Mouse (Mus musculus): ENCODE data around the gene Sh3bp5. TPM values are rescaled to one million over a fixed set of nuclear protein-coding genes. Genes with fewer than 3 reads are reported as not detected.

The Sh3bp5 gene
- total and polyA plus RNA-seq, 3 experiments = 0.19 to 1.0 TPM; not detected in 1

GRCm38 (mm10) chr14:31343241-31343640, 92.6 kb downstream of the Sh3bp5 start:
- no peak overlapping the region for H3K27ac ChIP-seq (ENCODE audit: control insufficient read depth, low read depth, low read length)
- no peak overlapping the region for H3K9ac ChIP-seq (ENCODE audit: control insufficient read depth, low read depth, low read length, poor library complexity, severe bottlenecking)
- H3K9me3 ChIP-seq (replicated peaks; ENCODE audit: insufficient read depth, low read length) = no peaks in the 10 kb centered on the region
- TF ChIP-seq MAFK (IDR thresholded peaks at IDR 0.05; ENCODE audit: borderline replicate concordance, low read depth, low read length) (no peak), TAL1 (IDR thresholded peaks at IDR 0.05; ENCODE audit: low read length) (no peak), MYC (IDR thresholded peaks at IDR 0.05; ENCODE audit: low read depth, low read length) (no peak), USF1 (IDR thresholded peaks at IDR 0.05; ENCODE audit: low read depth, low read length) (no peak), POLR2AphosphoS2 (IDR thresholded peaks at IDR 0.05; ENCODE audit: low read length) (no peak), MAZ (IDR thresholded peaks at IDR 0.05; ENCODE audit: low read depth, low read length) (no peak), KAT2A (conservative IDR thresholded peaks at IDR 0.05; ENCODE audit: low read depth, low read length) (no peak), GATA1 (IDR thresholded peaks at IDR 0.05; ENCODE audit: low read depth, low read length) (no peak), ELF1 (IDR thresholded peaks at IDR 0.05; ENCODE audit: low read depth, low read length) (no peak), CHD2 (IDR thresholded peaks at IDR 0.05; ENCODE audit: low read length) (no peak), ZNF384 (IDR thresholded peaks at IDR 0.05; ENCODE audit: low read depth, low read length) (no peak), BHLHE40 (IDR thresholded peaks at IDR 0.05; ENCODE audit: borderline replicate concordance, low read depth, low read length) (no peak), MXI1 (IDR thresholded peaks at IDR 0.05; ENCODE audit: low read depth, low read length) (no peak), POLR2A (IDR thresholded peaks at IDR 0.05; ENCODE audit: control insufficient read depth in 1 of 2, insufficient read depth in 1 of 2, low read depth in 1 of 2, low read length in 2 of 2, poor library complexity in 1 of 2) (no peak), ZC3H11A (IDR thresholded peaks at IDR 0.05; ENCODE audit: low read depth, low read length) (no peak), UBTF (IDR thresholded peaks at IDR 0.05; ENCODE audit: borderline replicate concordance, insufficient read depth, low read depth, low read length) (no peak), ZKSCAN1 (IDR thresholded peaks at IDR 0.05; ENCODE audit: low read depth, low read length) (no peak), MYB (IDR thresholded peaks at IDR 0.05; ENCODE audit: low read depth, low read length) (no peak), MAX (IDR thresholded peaks at IDR 0.05; ENCODE audit: low read length) (no peak)
- H3K27me3 ChIP-seq (ENCODE audit: control insufficient read depth in 1 of 2, insufficient read depth in 2 of 2, low read length in 2 of 2) = no peaks in the 10 kb centered on the region
- no peak overlapping the region for H3K4me3 ChIP-seq (ENCODE audit: control insufficient read depth in 1 of 2, insufficient read depth in 1 of 2, low read depth in 2 of 2, low read length in 2 of 2)
- peaks cover 12 to 20% of the 10 kb centered on the region in 2 experiments for H3K36me3 ChIP-seq (ENCODE audit: control insufficient read depth in 1 of 2, insufficient read depth in 2 of 2, low read length in 2 of 2)
- H3K4me1 ChIP-seq (ENCODE audit: control insufficient read depth in 1 of 2, insufficient read depth in 2 of 2, low read length in 2 of 2) = peaks cover 8 to 15% of the 10 kb centered on the region in 2 experiments; a peak in 2 of 4 replicates
- no peak for DNase-seq (ENCODE audit: low read depth, low spot score)
- H3K79me2 ChIP-seq (ENCODE audit: control insufficient read depth, insufficient read depth, low read length, poor library complexity) = peaks cover 9% of the 10 kb centered on the region

DNA sequence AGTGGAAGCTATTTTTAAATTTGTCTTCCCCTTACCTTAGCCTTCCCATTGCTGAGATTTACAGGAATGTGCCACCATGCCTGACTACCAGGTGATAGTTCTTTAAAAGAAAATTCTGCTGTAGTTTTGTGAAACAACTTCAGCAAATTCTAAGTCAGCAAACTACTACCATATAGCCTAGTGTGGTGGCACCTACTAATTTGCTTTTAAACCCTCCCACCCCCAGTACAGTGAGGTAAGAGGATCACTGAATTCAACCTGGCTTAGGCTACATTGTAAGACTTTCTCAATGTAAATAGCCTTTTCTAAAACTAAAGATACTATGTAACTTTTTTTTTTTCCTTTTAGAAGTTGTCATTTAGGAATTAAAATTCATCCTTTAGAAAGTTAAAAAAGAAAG, 97.9 kb downstream of the Sh3bp5 start:
- peaks cover 18% of the 10 kb centered on the region for H3K79me2 ChIP-seq (ENCODE audit: control insufficient read depth, insufficient read depth, low read length, poor library complexity)
- peak overlapping the region; percentile 24 for H3K27ac ChIP-seq (ENCODE audit: control insufficient read depth, low read depth, low read length)
- TF ChIP-seq ETS1 (IDR thresholded peaks at IDR 0.05; ENCODE audit: low read depth, low read length) (no peak), GABPA (IDR thresholded peaks at IDR 0.05; ENCODE audit: low read depth, low read length) (no peak), TCF12 (IDR thresholded peaks at IDR 0.05; ENCODE audit: low read depth, low read length) (no peak), HCFC1 (IDR thresholded peaks at IDR 0.05; ENCODE audit: low read depth, low read length) (no peak), MYB (IDR thresholded peaks at IDR 0.05; ENCODE audit: low read depth, low read length) (no peak), E2F4 (IDR thresholded peaks at IDR 0.05; ENCODE audit: borderline replicate concordance, low read depth, low read length) (no peak), BHLHE40 (IDR thresholded peaks at IDR 0.05; ENCODE audit: borderline replicate concordance, low read depth, low read length) (no peak), POLR2AphosphoS2 (IDR thresholded peaks at IDR 0.05; ENCODE audit: low read length) (no peak), MEF2A (IDR thresholded peaks at IDR 0.05; ENCODE audit: extremely low read depth, insufficient replicate concordance, low read depth, low read length, poor library complexity, severe bottlenecking) (no peak), NELFE (IDR thresholded peaks at IDR 0.05; ENCODE audit: low read depth, low read length) (no peak), MXI1 (IDR thresholded peaks at IDR 0.05; ENCODE audit: low read depth, low read length) (no peak), UBTF (IDR thresholded peaks at IDR 0.05; ENCODE audit: borderline replicate concordance, insufficient read depth, low read depth, low read length) (no peak), CTCF (IDR thresholded peaks at IDR 0.05 in 2 of 3, conservative IDR thresholded peaks at IDR 0.05 in 1 of 3; ENCODE audit: control insufficient read depth in 1 of 3, insufficient read depth in 1 of 3, low read depth in 2 of 3, low read length in 3 of 3, poor library complexity in 1 of 3, severe bottlenecking in 1 of 3) (no peak)
- peak overlapping the region; percentile 18 for H3K9ac ChIP-seq (ENCODE audit: control insufficient read depth, low read depth, low read length, poor library complexity, severe bottlenecking)
- H3K36me3 ChIP-seq (ENCODE audit: control insufficient read depth in 1 of 2, insufficient read depth in 2 of 2, low read length in 2 of 2) = peaks cover 9 to 16% of the 10 kb centered on the region in 2 experiments; a peak in 3 of 4 replicates
- H3K4me1 ChIP-seq (ENCODE audit: control insufficient read depth in 1 of 2, insufficient read depth in 2 of 2, low read length in 2 of 2) = peaks cover 2 to 5% of the 10 kb centered on the region in 2 experiments; a peak in 1 of 4 replicates
- no peaks in the 10 kb centered on the region for H3K9me3 ChIP-seq (replicated peaks; ENCODE audit: insufficient read depth, low read length)
- no peak for DNase-seq (ENCODE audit: low read depth, low spot score)
- H3K27me3 ChIP-seq (ENCODE audit: control insufficient read depth in 1 of 2, insufficient read depth in 2 of 2, low read length in 2 of 2) = no peaks in the 10 kb centered on the region
- H3K4me3 ChIP-seq (ENCODE audit: control insufficient read depth in 1 of 2, insufficient read depth in 1 of 2, low read depth in 2 of 2, low read length in 2 of 2) = peak overlapping the region; percentile 74 to 88

All from MEL (cell line).